Mouse (Mus musculus): ENCODE results near the gene Uqcrq.

GRCm38 (mm10) chr11:53450070-53450705 lies 19.6 kb upstream of the Uqcrq start:
- TF ChIP-seq CTCF (IDR thresholded peaks at IDR 0.05; ENCODE audit: control insufficient read depth, insufficient read depth, insufficient read length) (no peak), CEBPB (IDR thresholded peaks at IDR 0.05; ENCODE audit: low read depth) (no peak)

All from C2C12 (cell line).